Mouse (Mus musculus) testis, adult 2 months (tissue): ENCODE measurements around the gene Ankrd54. TPM values are rescaled to one million over a fixed set of nuclear protein-coding genes. Genes with fewer than 3 reads are reported as not detected.

Experiments used
- H3K27ac ChIP-seq: fragments of 200-500 bp; 2 replicates; pipeline ENCODE4 v1.5.1; 2012; ENCODE audit warnings: low read depth, low read length; ENCODE audit not compliant: control insufficient read depth, insufficient read depth
- H3K27me3 ChIP-seq: fragments of 200-500 bp; 2 replicates; pipeline ENCODE4 v1.6.1; 2012; ENCODE audit warnings: mild to moderate bottlenecking, low read length, moderate library complexity; ENCODE audit not compliant: control insufficient read depth, insufficient read depth
- H3K36me3 ChIP-seq: fragments of 200-500 bp; 2 replicates; pipeline ENCODE4 v1.6.1; 2012; ENCODE audit warnings: mild to moderate bottlenecking, low read length; ENCODE audit not compliant: control insufficient read depth, insufficient read depth
- H3K4me1 ChIP-seq: fragments of 200-500 bp; 2 replicates; pipeline ENCODE4 v1.6.1; 2012; ENCODE audit warnings: low read length; ENCODE audit not compliant: control insufficient read depth, insufficient read depth
- H3K4me3 ChIP-seq: fragments of 200-500 bp; 2 replicates; pipeline ENCODE4 v1.5.1; 2012; ENCODE audit warnings: low read depth, mild to moderate bottlenecking, low read length, moderate library complexity, mixed read lengths; ENCODE audit not compliant: control insufficient read depth
- CTCF ChIP-seq: fragments of 200-500 bp; IDR thresholded peaks from 2 replicates; pipeline ENCODE4 v1.5.1; 2012; ENCODE audit warnings: low read depth, mild to moderate bottlenecking, inconsistent platforms, low read length, moderate library complexity; ENCODE audit not compliant: control insufficient read depth, insufficient read depth, insufficient replicate concordance
- POLR2A ChIP-seq: fragments of 200-500 bp; IDR thresholded peaks from 2 replicates; pipeline ENCODE4 v1.6.1; 2012; ENCODE audit warnings: low read depth, mild to moderate bottlenecking, inconsistent platforms, low read length, moderate library complexity; ENCODE audit not compliant: control insufficient read depth
- polyA plus RNA-seq: library from polyadenylated mRNA; depleted of rRNA; stranded (reverse); fragments of >200 nt; gene quantifications from 2 replicates; pipeline ENCODE4 v1.2.3, GENCODE M21; 2012

The Ankrd54 gene
- polyA plus RNA-seq, 1 experiment, result 292 TPM

DNA sequence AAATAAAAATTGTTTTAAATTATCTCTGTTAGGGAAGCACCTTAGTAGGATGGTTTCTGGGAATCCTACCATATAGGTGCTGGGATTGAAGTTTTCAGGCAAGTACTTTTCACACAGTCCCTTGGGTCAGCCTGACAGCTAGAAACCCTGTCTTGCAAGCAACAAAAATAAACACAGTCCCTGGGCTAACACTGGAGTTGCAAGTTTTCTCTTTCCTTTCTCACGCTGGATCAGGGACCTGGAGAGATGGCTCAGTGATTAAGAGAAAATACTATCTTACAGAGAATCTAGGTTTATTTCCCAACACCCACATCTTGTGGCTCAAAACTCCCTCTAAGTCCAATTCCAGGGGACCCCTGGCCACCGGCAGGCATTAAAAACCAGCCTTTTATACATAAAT is 34.4 kb upstream of the Ankrd54 start:
- Histone ChIP-seq H3K27me3 (no peaks in the 10 kb centered on the region), H3K4me1 (peaks cover 2% of the 10 kb centered on the region), H3K4me3 (no peak overlapping the region), H3K27ac (peak overlapping the region; percentile 72), H3K36me3 (peaks cover 2% of the 10 kb centered on the region)
- TF ChIP-seq POLR2A (no peak), CTCF (no peak)

DNA sequence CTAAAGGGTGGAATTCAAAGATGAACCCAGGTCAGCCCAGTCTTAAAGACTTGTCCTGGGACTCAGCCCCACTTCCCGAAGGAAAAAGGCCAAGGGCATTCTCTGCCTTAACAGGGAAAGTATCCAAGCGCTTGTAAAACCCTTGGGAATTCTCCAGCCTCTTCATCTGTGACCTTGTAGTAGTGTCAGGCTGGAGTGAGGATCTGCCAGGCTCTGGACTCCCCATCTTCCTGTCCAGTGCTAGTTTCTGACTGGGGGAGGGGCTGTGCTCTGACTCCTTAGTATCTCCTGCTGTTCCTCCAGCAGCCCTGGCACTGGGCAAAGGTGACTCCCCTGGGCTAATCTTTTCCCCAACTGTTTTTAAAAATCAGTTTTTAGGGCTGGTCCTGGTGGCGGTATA is 33.9 kb upstream of the Ankrd54 start:
- Histone ChIP-seq H3K27ac (no peak overlapping the region), H3K4me3 (no peak overlapping the region), H3K36me3 (peaks cover 2% of the 10 kb centered on the region), H3K4me1 (peaks cover 2% of the 10 kb centered on the region), H3K27me3 (no peaks in the 10 kb centered on the region)
- TF ChIP-seq CTCF, result no peak
- no peak for TF ChIP-seq POLR2A

DNA sequence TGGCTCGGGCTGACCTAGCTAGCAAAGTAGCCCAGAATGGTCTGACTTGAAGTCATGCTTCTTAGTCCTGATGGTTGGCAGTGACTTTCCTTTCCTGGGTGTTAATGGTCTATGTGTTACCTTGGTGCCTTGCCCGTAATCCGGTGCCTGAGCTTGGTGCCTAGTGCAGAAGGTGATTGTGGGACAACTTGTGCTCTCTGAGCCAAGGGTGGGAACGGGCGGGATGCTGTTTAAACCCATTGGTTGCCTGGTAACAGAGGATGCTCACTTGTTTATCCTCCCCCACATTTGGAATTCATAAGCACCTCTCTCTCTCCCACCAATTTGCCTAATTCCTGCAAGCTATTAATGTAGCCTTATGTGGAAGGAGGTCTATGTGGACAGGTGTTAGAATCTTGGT is 32.8 kb upstream of the Ankrd54 start:
- Histone ChIP-seq H3K4me1 (peaks cover 2% of the 10 kb centered on the region), H3K36me3 (peaks cover 3% of the 10 kb centered on the region), H3K27ac (no peak overlapping the region), H3K27me3 (no peaks in the 10 kb centered on the region), H3K4me3 (no peak overlapping the region)
- TF ChIP-seq CTCF (no peak), POLR2A (no peak)

DNA sequence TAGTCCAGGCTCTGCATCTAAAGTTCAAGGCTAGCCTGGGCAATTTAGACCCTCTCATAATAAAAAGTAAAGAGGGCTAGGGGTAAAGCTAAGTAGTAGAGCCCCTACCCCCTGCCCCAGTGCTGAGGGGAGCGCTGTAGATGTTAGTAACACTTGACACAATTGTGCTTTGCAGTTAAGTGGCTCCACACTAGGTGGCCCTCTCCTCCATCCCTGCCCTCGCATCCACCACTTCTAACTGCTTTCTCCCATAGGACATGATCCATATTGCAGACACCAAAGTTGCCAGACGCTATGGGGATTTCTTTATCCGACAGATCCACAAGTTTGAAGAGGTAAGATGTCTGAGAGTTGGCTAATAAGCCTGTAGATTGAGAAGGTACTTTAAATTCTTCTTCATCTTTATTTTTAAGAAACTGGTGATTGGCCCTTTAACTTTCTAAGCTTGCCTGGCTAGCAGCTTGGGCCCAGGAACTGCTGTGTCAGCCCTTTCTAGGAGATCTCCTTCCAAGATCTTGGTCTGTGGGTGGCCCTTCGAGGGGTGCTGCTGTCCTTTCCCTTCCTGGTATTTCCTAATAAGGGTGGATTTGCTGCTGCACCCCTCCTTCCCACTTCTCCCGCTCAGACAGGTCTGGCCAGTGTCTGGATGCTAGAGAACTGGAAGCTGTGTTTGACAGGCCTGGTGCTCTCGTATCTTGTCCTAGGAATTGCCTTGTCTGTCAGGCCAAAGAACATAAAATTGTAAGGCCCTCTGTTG is 30.6 kb upstream of the Ankrd54 start:
- Histone ChIP-seq H3K4me1 (peaks cover 2% of the 10 kb centered on the region), H3K4me3 (no peak overlapping the region), H3K36me3 (peaks cover 3% of the 10 kb centered on the region), H3K27ac (no peak overlapping the region; the same call in 1 of the 2 replicates), H3K27me3 (no peaks in the 10 kb centered on the region)
- TF ChIP-seq CTCF (peak; percentile 62; the same call in 1 of the 2 replicates), POLR2A (no peak)

DNA sequence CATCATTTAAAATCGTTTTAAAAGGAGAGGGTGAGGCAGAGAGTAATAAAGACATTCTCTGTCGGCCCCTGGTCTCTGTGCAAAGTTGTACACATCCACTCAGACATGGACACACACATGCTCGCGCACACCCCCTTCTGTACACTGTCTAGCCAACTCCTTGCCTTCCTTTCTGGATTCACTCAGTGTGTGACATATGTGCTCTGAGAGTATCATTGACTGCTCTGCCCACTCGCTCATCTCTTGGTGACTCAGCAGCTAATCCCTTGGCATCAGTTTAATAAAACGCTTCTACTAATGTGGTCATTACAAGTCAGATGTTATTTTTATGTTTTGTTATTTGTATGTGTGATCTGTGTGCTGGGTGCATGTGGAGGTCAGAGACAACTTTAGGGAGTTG is 29.6 kb upstream of the Ankrd54 start:
- Histone ChIP-seq H3K27me3 (no peaks in the 10 kb centered on the region), H3K4me3 (no peak overlapping the region), H3K4me1 (no peaks in the 10 kb centered on the region), H3K36me3 (peaks cover 3% of the 10 kb centered on the region), H3K27ac (no peak overlapping the region)
- TF ChIP-seq CTCF (no peak), POLR2A (no peak)

DNA sequence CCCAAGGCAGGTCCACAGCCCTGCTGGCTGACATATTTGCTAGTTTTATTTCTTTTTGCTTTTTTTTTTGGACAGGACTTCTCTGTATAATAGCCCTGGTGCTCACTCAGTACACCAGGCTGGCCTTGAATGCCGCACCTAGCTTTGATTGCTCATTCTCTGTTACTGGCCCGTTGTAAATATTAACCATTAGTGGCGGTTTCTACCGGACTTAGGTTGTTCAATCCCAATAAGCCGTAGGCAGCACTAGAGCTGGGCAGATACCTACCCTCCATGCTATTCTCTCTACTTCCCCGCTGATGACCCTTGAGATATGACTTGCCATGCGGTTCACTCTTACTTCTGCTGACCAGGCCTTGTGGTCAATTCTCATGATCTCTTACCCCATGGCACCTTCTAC is 16.9 kb upstream of the Ankrd54 start:
- H3K4me1 ChIP-seq, result peaks cover 4% of the 10 kb centered on the region
- no peak overlapping the region for H3K27ac ChIP-seq
- H3K4me3 ChIP-seq, result no peak overlapping the region
- no peaks in the 10 kb centered on the region for H3K27me3 ChIP-seq
- no peak for TF ChIP-seq POLR2A
- no peak for TF ChIP-seq CTCF
- peaks cover 3% of the 10 kb centered on the region for H3K36me3 ChIP-seq

DNA sequence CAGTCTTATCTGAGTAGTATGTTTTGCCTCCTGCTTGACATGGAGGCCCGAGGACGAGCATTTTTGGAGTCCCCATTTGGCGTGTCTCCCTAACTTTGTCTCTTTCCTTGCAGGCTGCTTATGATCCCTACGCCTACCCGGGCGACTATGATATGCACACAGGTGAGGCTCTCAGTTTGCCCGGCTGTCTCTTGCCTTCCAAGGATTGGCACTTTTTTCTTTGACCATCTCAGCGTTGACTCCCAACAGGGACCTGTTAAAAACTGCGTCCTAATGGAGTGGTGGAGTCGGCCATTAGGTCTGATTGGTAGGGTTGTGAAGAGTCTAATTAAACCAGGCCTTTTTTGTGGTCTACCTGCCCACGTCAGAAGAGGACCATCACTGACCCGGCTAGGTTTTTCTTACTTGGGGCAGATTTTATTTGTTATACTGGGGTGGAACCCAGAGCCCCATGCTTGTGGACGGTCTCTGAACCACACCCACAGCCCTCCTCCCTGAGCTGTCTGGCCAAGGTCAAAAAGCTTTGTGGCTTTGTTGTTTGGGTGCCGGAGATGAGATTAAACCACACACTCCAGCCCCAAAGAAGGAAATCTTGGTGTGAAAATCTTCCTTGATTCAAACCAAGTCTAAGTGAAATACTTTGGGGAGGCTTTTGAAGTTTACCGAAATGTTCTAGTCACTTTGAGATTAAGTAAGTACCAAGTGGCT is 13.1 kb upstream of the Ankrd54 start:
- Histone ChIP-seq H3K4me3 (peak overlapping the region; percentile 99), H3K27me3 (no peaks in the 10 kb centered on the region), H3K27ac (peak overlapping the region; percentile 84), H3K36me3 (peaks cover 3% of the 10 kb centered on the region), H3K4me1 (peaks cover 7% of the 10 kb centered on the region)
- no peak for TF ChIP-seq CTCF
- TF ChIP-seq POLR2A, result no peak
